Mouse (Mus musculus): ENCODE data around the gene Ptcd1.

- TF ChIP-seq CTCF (IDR thresholded peaks at IDR 0.05; ENCODE audit: control insufficient read depth, insufficient read depth, insufficient replicate concordance, low read depth, low read length) (no peak), POLR2A (IDR thresholded peaks at IDR 0.05; ENCODE audit: control insufficient read depth, low read depth, low read length) (no peak)
Measured at GRCm38 (mm10) chr5:145191962-145192361, 25.1 kb upstream of the Ptcd1 start, which contains the start of gene Atp5j2.

Data from testis, adult 2 months (tissue).